Mouse (Mus musculus): ENCODE measurements around the gene Tm4sf4.

The Tm4sf4 gene

DNA sequence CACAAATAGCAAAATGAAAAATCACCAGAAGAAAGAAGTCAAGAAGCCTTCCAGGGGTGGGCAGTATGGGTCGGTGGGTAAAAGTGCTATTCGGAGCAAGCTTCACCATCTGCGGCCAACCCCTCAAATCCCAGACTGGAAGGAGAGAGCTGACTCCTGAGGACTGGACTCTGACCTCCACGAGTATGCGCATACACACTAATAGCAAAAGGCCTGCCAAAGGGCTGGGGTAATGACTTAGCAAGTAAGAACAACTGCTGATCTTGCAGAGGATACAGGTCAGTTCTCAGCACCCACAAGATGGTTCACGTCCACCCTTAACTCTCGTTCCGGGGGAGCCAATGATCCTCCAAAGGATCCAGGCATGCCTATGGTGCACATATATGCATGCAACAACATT lies 49.3 kb downstream of the Tm4sf4 start:
- DNase-seq (ENCODE audit: low spot score in 2 of 2) = no peak

DNA sequence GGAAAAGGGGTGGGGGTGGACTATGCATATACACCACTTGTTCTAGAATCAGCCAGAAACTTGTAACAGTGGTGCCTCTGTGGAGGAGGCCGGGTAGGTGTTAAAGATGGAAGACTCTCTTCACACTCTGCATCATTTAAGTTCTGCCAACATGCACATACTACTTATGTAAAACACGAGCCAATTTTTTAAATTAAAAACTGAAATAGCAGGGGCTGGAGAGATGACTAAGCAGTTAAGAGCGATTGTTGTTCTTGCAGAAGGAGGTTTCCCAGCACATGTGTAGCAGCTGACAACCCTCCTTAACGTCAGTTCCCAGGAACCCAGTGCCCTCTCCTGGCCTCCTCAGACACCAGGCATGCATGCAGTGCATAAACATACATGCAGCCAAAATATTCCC lies 55.5 kb downstream of the Tm4sf4 start:
- DNase-seq (ENCODE audit: low spot score in 2 of 2) = no peak

DNA sequence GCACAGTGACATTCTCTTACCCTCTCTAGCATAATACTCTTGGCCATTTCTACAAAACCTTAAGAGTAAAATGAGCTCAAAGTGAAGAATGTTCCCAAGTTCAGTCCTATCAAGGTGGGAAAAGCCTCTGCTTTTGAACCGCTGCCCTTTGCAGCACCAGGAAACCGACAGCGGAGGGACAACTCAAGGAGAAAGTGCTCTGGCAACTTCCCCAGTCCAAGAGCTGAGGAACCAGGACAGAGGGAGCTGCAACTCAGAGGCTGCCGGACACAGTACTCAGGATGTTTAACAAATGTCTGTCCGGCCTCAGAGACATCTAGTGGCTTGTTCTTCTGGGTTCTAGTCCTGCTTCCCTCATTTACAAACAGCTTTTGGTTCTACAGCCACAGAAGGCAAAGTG lies 56.9 kb downstream of the Tm4sf4 start:
- no peak for DNase-seq (ENCODE audit: low spot score in 2 of 2)

DNA sequence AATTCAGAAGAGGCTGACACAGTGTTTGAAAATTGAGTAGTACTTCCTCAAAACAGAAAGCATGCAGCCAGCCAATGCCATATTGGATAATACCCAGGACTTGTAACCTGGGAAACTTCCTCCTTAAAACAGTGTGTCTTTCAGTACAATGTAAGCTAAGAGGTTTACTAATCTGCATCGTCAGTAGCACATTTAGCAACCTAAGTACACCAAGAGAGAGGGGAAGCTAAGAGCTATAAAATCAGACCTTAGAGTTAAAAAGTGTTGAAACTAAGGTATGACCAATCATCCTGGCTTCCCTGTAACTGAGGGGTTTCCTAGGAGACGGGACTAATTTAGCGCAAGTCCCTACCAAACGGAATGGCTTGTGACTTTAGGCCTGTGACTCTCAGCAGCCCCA lies 61.0 kb downstream of the Tm4sf4 start:
- no peak for DNase-seq (ENCODE audit: low spot score in 2 of 2)

DNA sequence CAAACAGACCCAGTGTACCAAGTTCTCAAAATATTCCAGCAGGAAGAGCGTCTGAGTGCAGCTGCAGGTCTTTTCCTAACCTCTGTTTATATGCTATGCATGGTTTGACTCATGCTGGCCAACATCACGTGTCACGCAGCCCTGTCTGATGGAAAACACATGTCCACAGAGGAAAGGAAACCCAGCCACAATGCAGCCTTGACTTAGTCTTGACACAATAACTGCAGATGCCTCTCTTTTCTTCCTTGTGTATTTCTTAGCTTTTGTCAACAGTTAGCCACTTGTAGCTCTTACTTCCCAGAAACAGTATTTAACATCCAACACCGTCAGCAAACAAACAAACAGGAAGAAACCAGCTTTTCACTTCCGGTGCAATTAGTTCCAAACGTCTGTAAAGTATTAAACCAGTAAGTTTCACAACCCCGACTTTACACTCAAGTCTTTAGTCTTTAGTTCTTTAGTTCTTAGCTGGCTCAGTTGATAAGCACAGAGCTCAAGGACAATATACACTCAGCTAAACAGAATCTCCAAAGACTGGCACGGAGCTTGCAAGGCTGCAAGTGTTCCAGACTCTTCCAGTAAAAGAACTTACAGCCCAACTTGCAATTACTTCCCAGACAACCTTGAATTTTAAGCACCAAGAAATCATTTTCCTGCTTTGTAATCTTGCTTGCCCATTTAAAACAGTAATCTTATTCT lies 62.5 kb downstream of the Tm4sf4 start:
- no peak for DNase-seq (ENCODE audit: low spot score in 2 of 2)

Measured in spleen, postnatal 14 days (tissue).